Mouse (Mus musculus) testis, adult 2 months (tissue): ENCODE measurements at regions not wholly inside any gene's neighbourhood (a gene's known extent, or its start where the extent isn't known, plus 50 kb on each side); places are given as distances from the start of the nearest gene placed in this dataset.

Experiments used
- H3K27ac ChIP-seq: fragments of 200-500 bp; 2 replicates; pipeline ENCODE4 v1.5.1; 2012; ENCODE audit warnings: low read depth, low read length; ENCODE audit not compliant: control insufficient read depth, insufficient read depth
- H3K27me3 ChIP-seq: fragments of 200-500 bp; 2 replicates; pipeline ENCODE4 v1.6.1; 2012; ENCODE audit warnings: mild to moderate bottlenecking, low read length, moderate library complexity; ENCODE audit not compliant: control insufficient read depth, insufficient read depth
- H3K36me3 ChIP-seq: fragments of 200-500 bp; 2 replicates; pipeline ENCODE4 v1.6.1; 2012; ENCODE audit warnings: mild to moderate bottlenecking, low read length; ENCODE audit not compliant: control insufficient read depth, insufficient read depth
- H3K4me1 ChIP-seq: fragments of 200-500 bp; 2 replicates; pipeline ENCODE4 v1.6.1; 2012; ENCODE audit warnings: low read length; ENCODE audit not compliant: control insufficient read depth, insufficient read depth
- H3K4me3 ChIP-seq: fragments of 200-500 bp; 2 replicates; pipeline ENCODE4 v1.5.1; 2012; ENCODE audit warnings: low read depth, mild to moderate bottlenecking, low read length, moderate library complexity, mixed read lengths; ENCODE audit not compliant: control insufficient read depth
- CTCF ChIP-seq: fragments of 200-500 bp; IDR thresholded peaks from 2 replicates; pipeline ENCODE4 v1.5.1; 2012; ENCODE audit warnings: low read depth, mild to moderate bottlenecking, inconsistent platforms, low read length, moderate library complexity; ENCODE audit not compliant: control insufficient read depth, insufficient read depth, insufficient replicate concordance
- POLR2A ChIP-seq: fragments of 200-500 bp; IDR thresholded peaks from 2 replicates; pipeline ENCODE4 v1.6.1; 2012; ENCODE audit warnings: low read depth, mild to moderate bottlenecking, inconsistent platforms, low read length, moderate library complexity; ENCODE audit not compliant: control insufficient read depth

DNA sequence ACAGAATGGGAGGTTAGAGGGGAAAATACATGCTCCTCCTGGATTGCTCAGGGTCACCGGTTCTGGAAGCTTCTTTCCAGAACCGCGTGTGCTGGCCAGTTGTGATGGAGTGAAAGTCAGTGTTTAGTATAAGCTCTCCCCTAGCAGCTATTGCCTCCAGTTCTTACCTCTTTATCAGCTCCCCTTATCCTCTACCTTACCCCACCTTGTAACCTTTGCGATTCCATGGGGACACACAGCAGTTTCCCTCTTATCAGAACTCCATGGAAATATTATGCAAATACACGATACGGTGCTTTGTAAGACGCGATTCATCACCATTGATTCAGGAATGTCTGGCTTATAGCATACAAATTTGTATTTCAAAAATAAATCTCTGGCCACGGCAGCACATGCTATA is 232.9 kb upstream of the Dusp10 start:
- Histone ChIP-seq H3K4me1 (no peaks in the 10 kb centered on the region), H3K27me3 (no peaks in the 10 kb centered on the region), H3K4me3 (no peak overlapping the region), H3K36me3 (no peaks in the 10 kb centered on the region), H3K27ac (no peak overlapping the region)
- TF ChIP-seq POLR2A (no peak), CTCF (no peak)

DNA sequence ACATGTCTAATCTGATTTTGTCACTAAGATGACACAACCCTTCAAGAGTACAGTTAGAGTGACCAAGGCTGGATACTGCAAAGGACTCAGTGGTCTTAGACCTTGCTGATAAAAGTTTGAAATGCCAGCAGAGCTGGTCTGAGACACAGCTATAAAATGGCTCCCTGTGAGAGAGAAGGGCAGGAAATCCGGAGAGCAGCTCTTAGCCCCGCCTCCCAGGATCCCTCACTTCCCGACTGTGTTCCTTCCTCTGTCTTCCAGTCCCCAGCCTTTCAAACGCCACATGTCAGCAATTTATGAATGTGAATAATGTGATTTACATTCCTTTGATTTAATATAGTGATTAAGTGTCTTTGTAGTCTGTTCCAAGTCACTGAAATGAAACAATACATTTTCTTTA is 232.3 kb upstream of the Dusp10 start:
- Histone ChIP-seq H3K27me3 (no peaks in the 10 kb centered on the region), H3K27ac (no peak overlapping the region), H3K4me3 (no peak overlapping the region), H3K36me3 (no peaks in the 10 kb centered on the region), H3K4me1 (no peaks in the 10 kb centered on the region)
- TF ChIP-seq POLR2A (no peak), CTCF (no peak)

DNA sequence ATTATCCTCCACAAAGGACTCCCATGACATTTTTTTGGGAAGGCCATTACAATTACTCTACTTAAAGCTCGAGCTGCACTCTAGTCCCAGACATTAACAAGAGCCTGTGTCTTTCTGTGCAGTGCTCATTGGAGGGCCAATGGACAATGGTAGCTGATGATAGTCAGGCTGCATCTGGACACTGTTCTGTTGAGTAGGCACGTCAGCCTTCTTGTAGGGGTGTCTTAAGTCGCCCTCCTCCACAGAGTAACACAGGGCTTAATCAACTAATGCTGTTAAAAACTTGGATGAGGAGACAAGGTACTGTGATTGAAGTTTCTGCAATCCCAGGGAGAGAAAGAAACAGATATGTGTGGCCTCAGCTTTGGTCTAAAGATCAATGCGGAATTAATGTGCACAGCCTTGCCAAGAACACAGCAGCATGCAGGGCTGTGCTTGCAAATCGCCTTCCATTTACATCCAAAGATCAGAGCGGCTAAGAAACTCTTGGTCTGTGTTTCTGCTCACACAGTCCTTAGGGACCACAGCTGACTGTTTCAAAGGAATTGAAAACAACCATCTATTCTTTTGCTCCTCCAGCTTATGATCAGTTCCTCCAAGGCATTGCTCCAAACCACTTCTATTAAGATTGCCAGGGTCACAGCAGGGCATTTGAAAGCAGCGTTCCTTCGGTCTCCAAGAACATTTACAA is 229.5 kb upstream of the Dusp10 start:
- H3K4me3 ChIP-seq = no peak overlapping the region
- TF ChIP-seq CTCF = no peak
- TF ChIP-seq POLR2A = no peak
- H3K27ac ChIP-seq = no peak overlapping the region
- no peaks in the 10 kb centered on the region for H3K4me1 ChIP-seq
- H3K27me3 ChIP-seq = no peaks in the 10 kb centered on the region
- H3K36me3 ChIP-seq = no peaks in the 10 kb centered on the region

DNA sequence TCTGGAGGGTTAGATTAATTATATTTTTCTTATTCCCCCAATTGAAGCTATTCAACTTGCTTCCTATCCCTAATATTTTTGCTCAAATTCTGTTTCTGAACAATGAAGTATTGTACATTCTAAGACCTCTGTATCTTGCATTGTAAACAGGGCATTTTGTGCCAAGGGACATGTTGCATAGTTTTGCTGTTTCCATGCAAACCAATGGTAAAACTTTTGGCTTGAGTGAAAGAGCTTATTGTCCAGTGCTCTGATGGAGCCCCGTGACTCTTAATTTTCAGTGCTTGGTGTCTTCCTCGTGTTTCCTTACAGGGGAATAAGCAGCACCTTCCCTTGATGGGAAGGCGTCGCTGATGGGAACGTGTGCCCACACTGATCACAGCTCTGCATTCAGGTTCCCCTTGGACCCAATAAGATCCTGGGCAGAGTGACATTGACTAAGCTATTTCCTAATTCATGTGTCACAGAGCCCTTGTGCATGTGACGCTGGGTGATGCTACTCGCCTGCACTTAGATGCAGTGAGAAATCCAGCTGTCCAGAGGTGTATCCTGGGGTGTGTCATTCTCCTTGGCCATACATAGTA is 220.8 kb upstream of the Dusp10 start:
- no peaks in the 10 kb centered on the region for H3K36me3 ChIP-seq
- H3K27ac ChIP-seq = no peak overlapping the region
- no peaks in the 10 kb centered on the region for H3K27me3 ChIP-seq
- no peaks in the 10 kb centered on the region for H3K4me1 ChIP-seq
- H3K4me3 ChIP-seq = no peak overlapping the region
- TF ChIP-seq POLR2A (no peak), CTCF (no peak)

DNA sequence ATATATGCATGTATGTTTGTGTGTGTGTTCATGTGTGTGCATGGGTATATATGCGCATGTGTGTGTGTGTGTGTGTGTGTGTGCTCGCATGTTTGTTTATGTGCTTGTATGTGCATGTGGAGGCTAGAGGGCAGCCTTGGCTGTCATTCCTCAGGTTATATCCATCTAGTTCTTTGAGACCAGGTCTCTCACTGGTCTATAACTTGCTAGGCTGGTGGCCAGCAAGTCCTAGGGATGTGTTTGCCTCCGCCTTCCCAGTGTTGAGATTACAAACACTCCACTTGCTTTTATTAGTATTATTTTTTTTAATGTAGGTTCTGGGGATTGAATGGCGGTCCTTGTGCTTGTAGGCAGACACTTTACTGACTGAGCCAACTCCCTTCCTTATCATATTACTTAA is 219.8 kb upstream of the Dusp10 start:
- TF ChIP-seq CTCF = no peak
- no peak for TF ChIP-seq POLR2A
- no peaks in the 10 kb centered on the region for H3K27me3 ChIP-seq

DNA sequence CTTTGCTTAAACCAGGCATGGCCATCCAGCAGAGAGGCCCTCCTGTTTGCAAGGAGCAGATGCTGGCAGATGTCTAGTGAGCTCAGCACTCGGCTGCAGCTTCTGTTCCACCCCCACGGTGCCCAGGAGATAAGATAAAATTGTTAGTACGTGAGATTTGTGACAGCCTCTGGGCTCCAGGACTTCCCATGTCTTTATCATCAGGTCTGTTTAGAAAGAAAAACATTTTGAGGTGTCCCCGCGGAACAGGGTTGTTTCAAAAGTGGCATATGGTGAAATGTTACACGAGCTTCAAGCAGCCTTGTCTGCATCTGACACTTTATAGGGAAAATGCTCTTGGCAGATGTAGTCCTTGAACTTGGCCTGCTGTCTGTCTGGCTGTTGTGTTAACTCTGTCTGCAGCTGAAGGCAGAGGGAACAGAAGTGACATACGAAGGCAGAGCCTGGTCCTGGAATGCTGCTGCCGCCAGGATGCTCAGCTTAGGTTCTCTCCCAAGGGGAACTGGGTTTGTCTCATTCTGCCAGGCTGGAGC is 219.1 kb upstream of the Dusp10 start:
- H3K36me3 ChIP-seq = no peaks in the 10 kb centered on the region
- H3K4me3 ChIP-seq = no peak overlapping the region
- no peaks in the 10 kb centered on the region for H3K4me1 ChIP-seq
- no peaks in the 10 kb centered on the region for H3K27me3 ChIP-seq
- no peak for TF ChIP-seq CTCF
- no peak for TF ChIP-seq POLR2A
- H3K27ac ChIP-seq = no peak overlapping the region

More for the DNA sequence above, 219.8 kb upstream of the Dusp10 start:
- H3K27ac ChIP-seq = no peak overlapping the region
- H3K36me3 ChIP-seq = no peaks in the 10 kb centered on the region
- no peak overlapping the region for H3K4me3 ChIP-seq
- no peaks in the 10 kb centered on the region for H3K4me1 ChIP-seq

DNA sequence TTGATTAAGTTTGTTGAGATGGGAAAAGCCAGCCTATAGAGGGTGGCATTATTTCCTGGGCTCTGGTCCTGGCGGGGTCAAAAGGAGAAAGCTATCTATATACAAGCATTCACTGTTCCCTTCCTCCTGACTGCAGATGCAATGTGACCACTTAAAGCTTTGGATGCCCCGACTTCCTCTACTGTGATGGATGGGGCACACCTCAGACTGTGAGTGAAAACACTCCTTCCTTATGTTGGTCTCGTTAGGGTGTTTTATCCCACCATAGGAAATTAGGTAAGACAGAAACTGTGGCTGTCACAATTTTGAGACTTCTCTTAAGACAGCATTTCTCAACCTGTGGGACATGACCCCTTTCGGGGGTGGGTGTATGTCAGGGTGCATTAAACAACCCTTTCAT is 210.8 kb upstream of the Dusp10 start:
- no peaks in the 10 kb centered on the region for H3K4me1 ChIP-seq
- no peak overlapping the region for H3K4me3 ChIP-seq
- no peaks in the 10 kb centered on the region for H3K36me3 ChIP-seq
- H3K27me3 ChIP-seq = no peaks in the 10 kb centered on the region
- no peak overlapping the region for H3K27ac ChIP-seq
- TF ChIP-seq POLR2A (no peak), CTCF (no peak)
